Mouse (Mus musculus) brain, embryonic 14.5 days (tissue): Measurements from ENCODE around the gene Pah.

Source experiments
- CTCF ChIP-seq: fragments of 200-500 bp; IDR thresholded peaks from 2 replicates; pipeline ENCODE4 v1.5.1; 2012; ENCODE audit warnings: inconsistent platforms, mild to moderate bottlenecking, moderate library complexity, borderline replicate concordance; ENCODE audit not compliant: insufficient read depth, insufficient read length; ENCODE audit errors: extremely low read depth
- POLR2A ChIP-seq: fragments of 200-500 bp; IDR thresholded peaks from 2 replicates; pipeline ENCODE4 v1.6.1; 2012; ENCODE audit warnings: mild to moderate bottlenecking, inconsistent platforms, borderline replicate concordance; ENCODE audit not compliant: poor library complexity, insufficient read depth, insufficient read length, severe bottlenecking; ENCODE audit errors: extremely low read depth

- TF ChIP-seq CTCF = no peak
- TF ChIP-seq POLR2A = no peak
Observed at GRCm38 (mm10) chr10:87565712-87566111, 44.1 kb downstream of the Pah start.
